Mouse (Mus musculus): Measurements from ENCODE around the gene Nxpe4. TPM values are rescaled to one million over a fixed set of nuclear protein-coding genes. Genes with fewer than 3 reads are reported as not detected.
A peak's percentile ranks its signal among the peaks of the same experiment; 100 is the strongest.

Gene Nxpe4
- polyA plus RNA-seq, 1 experiment from 2014 or later: 8.7 TPM

DNA sequence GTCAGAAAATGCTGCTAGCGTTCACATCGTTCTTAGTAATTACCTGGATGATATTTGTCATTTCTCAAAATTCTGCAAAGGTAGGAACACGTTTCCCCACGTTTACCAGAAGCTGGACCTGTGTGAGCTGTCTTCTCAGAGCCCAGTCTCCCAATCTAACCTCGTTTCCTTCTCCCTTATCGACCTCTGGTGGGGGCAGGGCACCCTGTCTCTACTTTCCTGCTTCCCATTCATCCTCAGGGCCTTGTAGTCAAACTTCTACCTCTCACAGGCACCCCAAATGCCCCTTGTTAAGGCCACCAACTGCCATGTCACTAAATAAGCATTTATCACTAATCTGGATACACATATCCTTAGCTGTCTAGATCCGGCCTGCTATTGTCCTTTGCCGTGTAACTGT, 257.0 kb downstream of the Nxpe4 start:
- no peaks in the 10 kb centered on the region for H3K36me3 ChIP-seq (ENCODE audit: control insufficient read depth, insufficient read depth)
- H3K27ac ChIP-seq (ENCODE audit: low read length): no peak overlapping the region; the same call in 1 of the 2 replicates
- H3K27me3 ChIP-seq (ENCODE audit: control insufficient read depth, insufficient read depth, low read depth, low read length): no peaks in the 10 kb centered on the region; the same call in 1 of the 2 replicates
- H3K4me1 ChIP-seq (ENCODE audit: control insufficient read depth, low read depth, low read length): no peaks in the 10 kb centered on the region
- H3K9ac ChIP-seq (ENCODE audit: low read depth, low read length): no peak overlapping the region
- H3K9me3 ChIP-seq (replicated peaks; ENCODE audit: control insufficient read depth, low read length): no peaks in the 10 kb centered on the region
- no peak overlapping the region for H3K4me2 ChIP-seq (ENCODE audit: low read depth, low read length)
- no peak for ATAC-seq (ENCODE audit: low read depth)
- 41% methylated on average over 8 of the region's 8 CpGs for WGBS (ENCODE audit: insufficient replicate concordance)
- no peak overlapping the region for H3K4me3 ChIP-seq (ENCODE audit: low read depth, low read length)

DNA sequence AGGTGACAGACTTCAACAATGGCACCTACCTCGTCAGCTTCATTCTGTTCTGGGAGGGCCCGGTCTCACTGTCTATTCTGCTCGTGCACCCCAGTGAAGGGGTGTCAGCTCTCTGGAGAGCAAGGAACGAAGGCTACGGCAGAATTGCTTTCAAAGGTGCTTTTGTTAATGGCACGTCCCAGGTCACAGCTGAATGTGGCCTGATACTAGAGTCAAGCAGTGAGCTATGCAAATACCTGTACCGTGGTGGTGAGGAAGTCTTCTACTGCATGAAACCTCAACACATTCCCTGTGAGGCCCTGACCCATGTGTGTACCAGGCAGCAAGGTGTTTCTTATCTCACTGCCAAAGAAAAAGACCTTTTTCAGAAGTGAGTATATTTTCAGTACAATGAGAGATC, 258.6 kb downstream of the Nxpe4 start:
- no peak for ATAC-seq (ENCODE audit: low read depth)
- Histone ChIP-seq H3K9me3 (replicated peaks; ENCODE audit: control insufficient read depth, low read length) (no peaks in the 10 kb centered on the region), H3K4me1 (ENCODE audit: control insufficient read depth, low read depth, low read length) (no peaks in the 10 kb centered on the region), H3K9ac (ENCODE audit: low read depth, low read length) (no peak overlapping the region), H3K4me3 (ENCODE audit: low read depth, low read length) (no peak overlapping the region), H3K4me2 (ENCODE audit: low read depth, low read length) (no peak overlapping the region), H3K36me3 (ENCODE audit: control insufficient read depth, insufficient read depth) (no peaks in the 10 kb centered on the region), H3K27ac (ENCODE audit: low read length) (no peak overlapping the region), H3K27me3 (ENCODE audit: control insufficient read depth, insufficient read depth, low read depth, low read length) (no peaks in the 10 kb centered on the region; the same call in 1 of the 2 replicates)
- WGBS (ENCODE audit: insufficient replicate concordance): 73% methylated on average over 7 of the region's 7 CpGs

DNA sequence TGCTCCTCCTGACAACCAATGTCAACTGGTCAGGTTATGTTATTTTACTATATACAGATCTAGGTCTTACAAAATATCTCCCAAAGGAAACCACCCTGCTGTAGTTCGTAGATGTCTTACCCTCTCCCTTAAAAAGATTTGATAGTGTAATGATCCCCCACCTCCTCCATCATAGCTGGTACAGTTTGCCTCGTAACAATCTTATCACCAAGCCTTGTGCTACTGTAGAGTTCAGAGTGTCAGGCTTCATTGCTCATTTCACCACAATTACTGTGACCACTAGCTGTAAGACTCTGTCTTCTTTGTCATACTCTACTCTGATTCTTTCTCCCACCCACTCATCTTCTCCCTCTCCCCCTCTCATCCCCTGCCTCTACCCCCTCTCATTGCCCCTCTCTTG, 259.2 kb downstream of the Nxpe4 start:
- H3K27ac ChIP-seq (ENCODE audit: low read length): no peak overlapping the region
- no peak overlapping the region for H3K4me3 ChIP-seq (ENCODE audit: low read depth, low read length)
- no peak for ATAC-seq (ENCODE audit: low read depth)
- H3K9ac ChIP-seq (ENCODE audit: low read depth, low read length): no peak overlapping the region
- H3K9me3 ChIP-seq (replicated peaks; ENCODE audit: control insufficient read depth, low read length): no peaks in the 10 kb centered on the region
- no peaks in the 10 kb centered on the region for H3K36me3 ChIP-seq (ENCODE audit: control insufficient read depth, insufficient read depth)
- H3K4me1 ChIP-seq (ENCODE audit: control insufficient read depth, low read depth, low read length): no peaks in the 10 kb centered on the region
- 44% methylated on average over 2 of the region's 2 CpGs for WGBS (ENCODE audit: insufficient replicate concordance)
- H3K4me2 ChIP-seq (ENCODE audit: low read depth, low read length): no peak overlapping the region
- H3K27me3 ChIP-seq (ENCODE audit: control insufficient read depth, insufficient read depth, low read depth, low read length): no peaks in the 10 kb centered on the region; the same call in 1 of the 2 replicates

DNA sequence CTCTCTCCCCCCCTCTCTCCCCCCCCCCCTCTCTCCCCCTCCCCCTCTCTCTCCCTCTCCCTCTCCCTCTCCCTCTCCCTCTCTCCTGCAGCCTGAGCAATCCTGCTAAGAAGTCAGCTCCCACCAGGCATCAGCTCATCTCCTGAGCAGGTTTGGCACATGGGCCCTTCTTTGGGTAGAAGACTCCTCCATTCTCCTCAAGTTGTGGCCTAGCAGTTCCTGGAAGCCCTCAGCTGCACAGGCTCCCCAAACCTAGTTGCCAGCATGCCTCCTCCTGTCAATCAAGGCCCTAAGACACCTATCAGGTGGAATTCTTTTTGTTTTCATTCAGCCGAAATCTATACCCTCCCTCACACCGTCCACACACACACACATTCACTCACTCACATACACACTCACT, 259.7 kb downstream of the Nxpe4 start:
- Histone ChIP-seq H3K4me3 (ENCODE audit: low read depth, low read length) (no peak overlapping the region), H3K4me1 (ENCODE audit: control insufficient read depth, low read depth, low read length) (no peaks in the 10 kb centered on the region), H3K36me3 (ENCODE audit: control insufficient read depth, insufficient read depth) (no peaks in the 10 kb centered on the region), H3K4me2 (ENCODE audit: low read depth, low read length) (no peak overlapping the region), H3K9ac (ENCODE audit: low read depth, low read length) (no peak overlapping the region), H3K9me3 (replicated peaks; ENCODE audit: control insufficient read depth, low read length) (no peaks in the 10 kb centered on the region), H3K27me3 (ENCODE audit: control insufficient read depth, insufficient read depth, low read depth, low read length) (no peaks in the 10 kb centered on the region), H3K27ac (ENCODE audit: low read length) (no peak overlapping the region)
- WGBS (ENCODE audit: insufficient replicate concordance): 58% methylated on average over 2 of the region's 2 CpGs
- no peak for ATAC-seq (ENCODE audit: low read depth)

DNA sequence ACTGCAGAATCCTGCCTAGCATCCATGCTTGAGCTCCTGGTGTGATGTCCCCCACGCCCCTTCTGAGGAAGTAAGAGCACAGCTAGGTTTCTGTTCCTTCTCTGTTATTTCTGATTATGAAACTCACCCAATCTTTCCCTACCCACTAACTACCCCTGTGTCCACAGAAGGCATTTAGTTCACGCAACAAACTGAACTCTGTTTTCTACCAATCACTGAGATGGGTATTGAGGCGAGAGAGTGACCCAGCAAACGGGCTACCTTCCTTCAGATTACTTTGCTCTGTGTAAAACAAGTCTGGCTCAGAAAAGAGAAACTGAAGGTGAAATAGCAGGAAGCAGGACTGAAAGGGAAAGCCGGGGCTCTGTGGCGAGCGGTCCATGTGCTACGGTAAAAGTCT, 260.6 kb downstream of the Nxpe4 start:
- H3K4me1 ChIP-seq (ENCODE audit: control insufficient read depth, low read depth, low read length): no peaks in the 10 kb centered on the region
- H3K4me3 ChIP-seq (ENCODE audit: low read depth, low read length): peak overlapping the region; percentile 24
- no peak for ATAC-seq (ENCODE audit: low read depth)
- H3K4me2 ChIP-seq (ENCODE audit: low read depth, low read length): no peak overlapping the region
- H3K9me3 ChIP-seq (replicated peaks; ENCODE audit: control insufficient read depth, low read length): no peaks in the 10 kb centered on the region
- H3K27me3 ChIP-seq (ENCODE audit: control insufficient read depth, insufficient read depth, low read depth, low read length): no peaks in the 10 kb centered on the region
- H3K36me3 ChIP-seq (ENCODE audit: control insufficient read depth, insufficient read depth): no peaks in the 10 kb centered on the region
- WGBS (ENCODE audit: insufficient replicate concordance): 43% methylated on average over 8 of the region's 8 CpGs
- no peak overlapping the region for H3K9ac ChIP-seq (ENCODE audit: low read depth, low read length)
- peak overlapping the region; percentile 48; the same call in 1 of the 2 replicates for H3K27ac ChIP-seq (ENCODE audit: low read length)

DNA sequence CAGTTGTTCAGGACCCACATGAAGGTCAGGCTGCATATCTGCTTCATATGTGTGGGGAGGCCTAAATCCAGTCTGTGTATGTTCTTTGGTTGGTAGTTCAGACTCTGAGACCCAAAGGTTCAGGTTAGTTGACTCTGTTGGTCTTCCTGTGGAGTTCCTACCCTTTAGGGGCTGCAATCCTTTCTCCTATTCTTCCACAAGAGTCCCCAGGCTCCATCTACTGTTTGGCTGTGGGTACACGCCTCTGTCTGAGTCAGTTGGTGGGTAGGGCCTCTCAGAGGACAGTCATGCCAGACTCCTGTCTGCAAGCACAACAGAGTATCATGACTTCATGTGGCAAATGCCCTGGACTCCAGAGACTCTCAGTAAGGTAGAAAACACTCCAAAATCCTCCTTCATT, 261.4 kb downstream of the Nxpe4 start:
- Histone ChIP-seq H3K4me1 (ENCODE audit: control insufficient read depth, low read depth, low read length) (no peaks in the 10 kb centered on the region), H3K4me3 (ENCODE audit: low read depth, low read length) (no peak overlapping the region), H3K27ac (ENCODE audit: low read length) (no peak overlapping the region), H3K36me3 (ENCODE audit: control insufficient read depth, insufficient read depth) (no peaks in the 10 kb centered on the region), H3K27me3 (ENCODE audit: control insufficient read depth, insufficient read depth, low read depth, low read length) (no peaks in the 10 kb centered on the region), H3K4me2 (ENCODE audit: low read depth, low read length) (0 out of 2 replicates have a peak overlapping the region, but pooled peaks have one; percentile 4), H3K9ac (ENCODE audit: low read depth, low read length) (no peak overlapping the region), H3K9me3 (replicated peaks; ENCODE audit: control insufficient read depth, low read length) (no peaks in the 10 kb centered on the region)
- WGBS (ENCODE audit: insufficient replicate concordance): 28% methylated on average over 1 of the region's 1 CpGs
- ATAC-seq (ENCODE audit: low read depth): no peak

DNA sequence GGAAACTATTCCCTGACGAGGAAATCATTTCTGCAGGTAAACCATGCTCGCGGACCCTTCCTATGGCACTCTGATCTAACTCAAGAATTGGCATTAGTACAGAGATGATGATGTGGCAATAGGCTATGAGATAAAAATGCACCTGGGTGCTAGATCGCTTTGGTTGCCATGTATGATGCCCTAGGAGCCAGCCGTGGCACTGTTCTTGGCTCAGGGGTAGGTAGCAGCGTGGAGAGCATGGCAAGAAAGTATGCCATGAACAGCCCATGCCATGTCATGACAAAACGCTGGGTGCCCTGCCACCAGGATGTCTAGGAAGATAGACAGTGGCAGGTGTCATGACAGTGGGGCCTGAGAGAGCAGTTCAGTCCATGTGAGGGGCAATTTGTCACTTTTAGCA, 265.4 kb downstream of the Nxpe4 start:
- Histone ChIP-seq H3K4me3 (ENCODE audit: low read depth, low read length) (no peak overlapping the region), H3K4me2 (ENCODE audit: low read depth, low read length) (no peak overlapping the region), H3K9me3 (replicated peaks; ENCODE audit: control insufficient read depth, low read length) (no peaks in the 10 kb centered on the region), H3K9ac (ENCODE audit: low read depth, low read length) (no peak overlapping the region), H3K4me1 (ENCODE audit: control insufficient read depth, low read depth, low read length) (no peaks in the 10 kb centered on the region), H3K36me3 (ENCODE audit: control insufficient read depth, insufficient read depth) (no peaks in the 10 kb centered on the region), H3K27me3 (ENCODE audit: control insufficient read depth, insufficient read depth, low read depth, low read length) (no peaks in the 10 kb centered on the region), H3K27ac (ENCODE audit: low read length) (no peak overlapping the region)
- 76% methylated on average over 7 of the region's 7 CpGs for WGBS (ENCODE audit: insufficient replicate concordance)
- no peak for ATAC-seq (ENCODE audit: low read depth)

DNA sequence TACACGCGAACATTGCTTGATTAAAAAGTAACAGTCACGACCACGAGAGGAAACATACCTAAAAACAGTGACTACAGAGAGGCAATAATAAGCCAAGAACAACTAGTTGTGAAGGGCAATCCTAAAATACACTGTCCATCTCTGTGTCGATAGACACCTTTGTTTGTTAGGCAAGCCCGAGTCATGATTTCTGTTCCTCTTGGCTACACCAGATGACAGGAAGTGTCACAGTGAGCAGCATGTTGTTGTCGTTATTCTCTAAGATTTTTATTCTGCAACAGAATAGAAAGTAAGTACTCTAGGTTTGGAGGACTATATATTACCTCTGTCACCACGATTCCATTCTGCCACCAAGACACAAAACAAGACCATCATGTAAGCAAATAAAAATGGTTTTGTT, 270.6 kb downstream of the Nxpe4 start:
- no peaks in the 10 kb centered on the region for H3K27me3 ChIP-seq (ENCODE audit: control insufficient read depth, insufficient read depth, low read depth, low read length)
- no peaks in the 10 kb centered on the region for H3K36me3 ChIP-seq (ENCODE audit: control insufficient read depth, insufficient read depth)
- 33% methylated on average over 8 of the region's 8 CpGs for WGBS (ENCODE audit: insufficient replicate concordance)
- H3K4me3 ChIP-seq (ENCODE audit: low read depth, low read length): no peak overlapping the region
- H3K27ac ChIP-seq (ENCODE audit: low read length): no peak overlapping the region
- H3K4me2 ChIP-seq (ENCODE audit: low read depth, low read length): no peak overlapping the region
- H3K9ac ChIP-seq (ENCODE audit: low read depth, low read length): no peak overlapping the region
- no peaks in the 10 kb centered on the region for H3K4me1 ChIP-seq (ENCODE audit: control insufficient read depth, low read depth, low read length)
- ATAC-seq (ENCODE audit: low read depth): no peak
- no peaks in the 10 kb centered on the region for H3K9me3 ChIP-seq (replicated peaks; ENCODE audit: control insufficient read depth, low read length)

DNA sequence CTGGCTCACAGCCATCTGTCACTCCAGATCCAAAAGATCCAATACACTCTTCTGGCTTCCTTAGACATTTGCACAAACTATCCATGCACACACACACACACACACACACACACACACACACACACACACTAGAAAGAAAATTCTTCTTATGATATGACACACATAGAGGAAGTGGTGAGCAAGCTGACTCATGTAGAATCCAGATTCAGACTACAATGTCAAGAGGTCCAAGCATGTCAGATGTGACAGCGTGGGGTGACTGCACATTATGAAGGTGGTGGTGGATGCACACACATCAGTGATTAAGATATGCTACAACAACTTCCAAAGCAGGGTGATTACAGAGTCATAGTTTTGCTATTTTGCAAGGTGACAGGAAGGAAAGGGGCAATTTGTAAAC, 282.1 kb downstream of the Nxpe4 start:
- ATAC-seq (ENCODE audit: low read depth): no peak
- Histone ChIP-seq H3K4me2 (ENCODE audit: low read depth, low read length) (no peak overlapping the region), H3K9me3 (replicated peaks; ENCODE audit: control insufficient read depth, low read length) (no peaks in the 10 kb centered on the region), H3K27ac (ENCODE audit: low read length) (no peak overlapping the region), H3K36me3 (ENCODE audit: control insufficient read depth, insufficient read depth) (no peaks in the 10 kb centered on the region), H3K4me3 (ENCODE audit: low read depth, low read length) (no peak overlapping the region), H3K9ac (ENCODE audit: low read depth, low read length) (no peak overlapping the region), H3K4me1 (ENCODE audit: control insufficient read depth, low read depth, low read length) (no peaks in the 10 kb centered on the region), H3K27me3 (ENCODE audit: control insufficient read depth, insufficient read depth, low read depth, low read length) (no peaks in the 10 kb centered on the region)
- WGBS (ENCODE audit: insufficient replicate concordance): 27% methylated on average over 1 of the region's 1 CpGs
